Mouse (Mus musculus): ENCODE data around the gene Rubcnl.

The Rubcnl gene

GRCm38 (mm10) chr14:75017877-75018825 lies 2.3 kb downstream of the Rubcnl start:
- DNase-seq (ENCODE audit: low spot score) = no peak

GRCm38 (mm10) chr14:75018829-75019228 lies 3.0 kb downstream of the Rubcnl start:
- no peak for DNase-seq (ENCODE audit: low spot score)

GRCm38 (mm10) chr14:75020581-75021253 lies 4.9 kb downstream of the Rubcnl start:
- DNase-seq (ENCODE audit: low spot score) = no peak

DNA sequence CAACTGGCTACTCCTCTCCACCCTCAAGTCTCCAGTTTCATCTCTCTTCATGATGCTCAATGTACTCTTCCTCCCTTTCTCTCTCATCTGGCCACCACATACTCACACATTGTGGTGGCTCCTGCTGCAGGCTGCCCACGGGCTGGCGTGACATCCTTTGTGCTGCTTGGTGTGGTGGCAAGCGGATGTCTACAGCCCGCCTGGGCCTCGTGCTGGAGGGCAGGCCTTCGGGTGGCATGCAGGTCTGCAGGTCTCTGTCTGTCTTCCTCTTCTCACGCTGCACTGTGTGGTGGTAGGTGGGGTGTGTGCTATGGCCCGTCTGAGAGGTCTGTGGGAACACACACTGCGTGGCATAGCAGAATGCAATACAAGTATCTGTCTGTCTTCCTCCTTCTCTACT lies 6.7 kb downstream of the Rubcnl start:
- DNase-seq (ENCODE audit: low spot score) = no peak

GRCm38 (mm10) chr14:75024793-75025710 lies 9.2 kb downstream of the Rubcnl start:
- no peak for DNase-seq (ENCODE audit: low spot score)

DNA sequence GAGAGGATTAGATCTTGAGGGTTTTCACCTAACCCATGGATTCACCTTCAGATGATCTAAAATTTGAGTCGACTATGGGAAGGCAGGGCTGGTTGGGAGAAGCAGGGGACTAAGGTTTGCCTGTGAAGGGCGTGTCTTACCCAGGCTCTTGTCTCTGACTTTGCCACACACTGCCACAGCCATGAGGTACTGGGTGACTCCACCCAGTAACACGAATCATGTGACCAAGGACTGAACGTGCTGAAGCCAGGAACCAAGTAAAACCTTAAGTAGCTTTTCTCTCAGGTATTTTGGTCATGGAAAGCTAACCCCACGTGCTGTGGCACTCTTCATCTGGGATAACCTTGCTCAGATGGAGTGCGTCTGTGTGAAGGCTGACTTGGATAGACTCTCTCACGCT lies 14.9 kb downstream of the Rubcnl start:
- no peak for DNase-seq (ENCODE audit: low spot score)

DNA sequence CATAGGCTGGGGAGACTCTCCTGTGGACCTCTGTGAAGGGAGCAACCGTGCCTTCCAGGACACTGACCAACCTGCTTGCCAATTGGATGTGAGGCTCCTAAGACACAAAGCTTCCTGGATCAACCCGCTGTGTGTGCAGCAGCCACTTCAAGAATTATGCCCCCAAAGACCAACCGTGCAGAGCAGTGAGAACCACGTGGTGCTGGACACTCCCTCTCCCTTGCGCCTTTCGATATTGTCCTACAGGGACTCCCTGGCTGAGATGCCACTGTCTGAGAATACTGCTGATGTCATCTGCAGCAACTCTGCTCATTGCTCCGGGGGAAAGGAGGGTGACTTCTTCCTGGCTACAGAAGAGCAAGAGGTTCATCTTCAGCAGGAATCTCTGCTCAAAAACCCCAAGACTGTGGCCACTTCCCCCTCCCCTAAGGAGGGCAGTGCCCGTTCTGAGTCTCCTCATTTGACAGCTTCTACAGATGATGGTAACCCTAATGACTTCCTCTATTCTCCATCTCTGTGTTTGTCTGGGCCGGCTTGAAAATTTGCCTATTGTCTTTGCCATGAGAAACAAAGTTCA lies 16.3 kb downstream of the Rubcnl start:
- DNase-seq (ENCODE audit: low spot score) = no peak

- no peak for DNase-seq (ENCODE audit: low spot score)
Observed at GRCm38 (mm10) chr14:75032742-75033141, 16.9 kb downstream of the Rubcnl start.

DNA sequence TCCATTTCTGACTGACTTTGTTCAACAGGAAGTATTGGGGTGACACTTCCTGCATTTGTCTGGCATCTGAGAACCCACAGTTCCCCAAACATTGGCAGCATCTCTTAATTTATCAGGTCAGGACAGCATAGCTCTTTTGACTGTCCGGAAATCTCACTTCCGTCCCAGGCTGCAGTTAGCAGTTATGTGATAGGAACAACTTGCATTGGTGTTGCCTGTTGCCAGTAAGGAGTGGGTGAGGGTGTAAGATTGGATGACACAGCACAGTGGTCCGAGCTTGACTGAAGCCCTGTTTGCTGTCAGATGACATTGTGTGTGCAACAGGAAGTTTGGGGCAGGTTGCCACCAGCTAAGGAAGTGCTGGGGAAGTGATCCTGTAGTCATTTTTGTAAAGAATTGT lies 18.4 kb downstream of the Rubcnl start:
- no peak for DNase-seq (ENCODE audit: low spot score)

DNA sequence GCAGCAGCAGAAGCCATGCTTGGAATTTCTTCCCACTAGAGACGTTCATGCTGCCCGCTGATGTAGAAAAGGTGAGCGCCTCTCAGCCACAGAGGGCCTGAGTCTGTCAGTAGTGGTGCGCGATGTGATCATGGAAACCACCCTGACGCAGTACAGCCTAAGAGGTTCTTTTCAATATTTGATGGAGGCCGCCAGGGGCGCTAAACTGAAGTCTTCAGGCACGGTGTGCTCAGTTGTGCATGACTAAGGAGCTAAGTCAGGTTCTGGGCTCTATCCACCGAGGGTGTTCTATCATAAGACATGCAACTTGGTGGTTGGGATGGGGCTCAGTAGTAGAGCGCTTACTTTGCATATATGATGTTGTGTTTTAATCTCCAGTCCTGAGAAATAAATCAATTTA lies 19.6 kb downstream of the Rubcnl start:
- no peak for DNase-seq (ENCODE audit: low spot score)

- DNase-seq (ENCODE audit: low spot score) = no peak
Observed at GRCm38 (mm10) chr14:75045184-75045583, 29.4 kb downstream of the Rubcnl start.

DNA sequence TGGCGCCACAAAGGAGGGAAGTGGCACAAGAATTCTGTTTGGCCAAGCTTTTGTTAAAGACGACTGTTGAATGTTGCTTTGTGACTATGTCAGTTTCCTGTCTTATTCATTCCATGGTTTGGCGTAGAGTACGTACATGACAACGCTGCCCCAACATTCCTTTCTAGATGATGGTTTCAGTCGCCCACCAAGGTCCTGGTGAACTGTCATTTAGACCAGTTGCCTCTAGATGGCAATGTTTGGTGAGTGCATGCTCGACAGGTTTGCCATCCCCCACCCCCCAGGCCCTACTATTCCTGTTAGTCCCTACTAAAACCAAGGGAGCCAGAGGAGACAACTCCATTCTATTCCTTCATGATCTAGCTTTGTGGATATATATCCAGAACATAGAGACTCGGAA lies 36.6 kb downstream of the Rubcnl start:
- DNase-seq (ENCODE audit: low spot score) = no peak

DNA sequence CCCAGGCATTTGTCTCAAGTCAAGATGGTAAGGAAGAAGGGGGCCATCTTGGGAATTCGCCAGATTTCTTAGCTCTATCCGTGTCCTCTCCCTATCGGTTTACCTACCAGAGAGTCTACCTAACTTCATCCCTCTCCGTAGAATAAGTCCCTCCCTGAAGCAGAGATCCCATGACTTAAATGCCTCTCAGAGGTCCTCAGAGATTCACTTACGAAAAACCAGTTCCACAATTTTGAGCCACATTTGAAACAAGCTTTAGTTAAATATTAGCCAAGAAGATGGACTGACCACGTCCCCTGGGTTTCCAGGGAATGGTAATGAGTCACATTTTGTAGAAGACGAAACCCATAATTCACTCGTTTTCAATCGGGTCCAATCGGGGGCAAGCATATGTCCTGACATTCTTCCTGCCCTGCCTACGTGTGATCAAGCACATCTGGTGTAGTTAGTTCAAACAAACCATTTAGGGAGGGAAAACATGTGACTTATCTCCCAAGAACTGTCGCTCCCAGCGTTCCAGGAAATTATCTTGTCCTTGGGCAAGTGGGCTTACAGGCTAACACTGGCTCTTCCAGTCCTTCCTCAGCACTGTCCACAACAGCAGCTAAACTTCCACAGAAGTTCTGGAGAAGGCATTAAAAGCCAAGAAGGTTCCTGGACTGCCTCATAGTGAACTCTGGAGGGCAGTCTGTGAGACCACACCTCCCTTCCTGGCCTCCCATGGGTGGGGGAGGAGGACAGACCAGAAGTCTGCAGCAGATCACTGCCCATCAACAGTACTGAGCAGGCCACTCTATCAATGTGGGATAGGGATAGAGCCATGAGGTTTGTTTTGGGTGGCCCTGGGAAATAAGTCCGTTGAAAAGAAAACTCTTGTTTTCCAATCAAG lies 38.9 kb downstream of the Rubcnl start:
- DNase-seq (ENCODE audit: low spot score) = peak; percentile 13

- DNase-seq (ENCODE audit: low spot score) = no peak
Observed at GRCm38 (mm10) chr14:75056861-75057431, 41.1 kb downstream of the Rubcnl start.

- DNase-seq (ENCODE audit: low spot score) = no peak
Observed at GRCm38 (mm10) chr14:75060562-75060961, 44.7 kb downstream of the Rubcnl start.

GRCm38 (mm10) chr14:75063936-75064335 lies 48.1 kb downstream of the Rubcnl start:
- DNase-seq (ENCODE audit: low spot score) = no peak

DNA sequence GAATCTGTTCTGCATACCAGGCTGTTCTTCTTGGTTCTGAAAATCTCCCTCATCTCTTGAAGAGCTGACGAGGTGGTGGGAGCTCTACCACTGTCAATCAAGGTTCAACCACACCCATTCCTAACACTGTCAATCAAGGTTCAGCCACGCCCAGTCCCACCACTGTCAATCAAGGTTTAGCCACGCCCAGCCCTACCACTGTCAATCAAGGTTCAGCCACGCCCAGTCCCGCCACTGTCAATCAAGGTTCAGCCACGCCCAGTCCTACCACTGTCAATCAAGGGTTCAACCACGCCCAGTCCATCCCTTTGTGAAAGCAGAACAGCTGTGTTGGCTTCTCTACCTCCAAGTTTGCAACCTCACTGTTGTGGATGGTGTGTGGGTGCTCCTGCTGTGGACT lies 48.7 kb downstream of the Rubcnl start:
- no peak for DNase-seq (ENCODE audit: low spot score)

- DNase-seq (ENCODE audit: low spot score) = no peak
Observed at GRCm38 (mm10) chr14:75065211-75065610, 49.4 kb downstream of the Rubcnl start.

- no peak for DNase-seq (ENCODE audit: low spot score)
Observed at GRCm38 (mm10) chr14:75068430-75069112, 52.7 kb downstream of the Rubcnl start.
